Mouse (Mus musculus): ENCODE measurements at regions not wholly inside any gene's neighbourhood (a gene's known extent, or its start where the extent isn't known, plus 50 kb on each side); places are given as distances from the start of the nearest gene placed in this dataset.

DNA sequence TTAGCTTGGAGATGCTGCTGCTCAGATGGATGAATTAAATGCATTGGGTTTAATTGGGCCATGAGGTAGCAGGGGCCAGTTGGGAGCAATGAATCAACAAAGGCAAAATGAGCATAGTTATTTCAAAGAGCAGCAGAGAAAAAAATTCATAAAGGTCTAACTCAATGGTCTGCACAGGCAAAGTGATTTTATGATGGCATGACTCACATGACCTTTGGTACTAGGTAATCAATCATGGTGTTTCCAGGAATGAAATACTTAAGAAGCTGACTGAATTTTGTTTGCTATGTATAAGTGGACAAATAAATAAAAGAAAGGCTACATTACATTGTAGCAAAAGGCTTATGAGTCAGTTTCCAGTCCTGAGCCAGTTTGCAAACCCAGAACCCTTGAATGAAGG, 158.5 kb downstream of the Ahr start:
- no peak for TF ChIP-seq CTCF (IDR thresholded peaks at IDR 0.05; ENCODE audit: low read depth)
- TF ChIP-seq EP300 (IDR thresholded peaks at IDR 0.05; ENCODE audit: low read depth), result no peak
